Mouse (Mus musculus): ENCODE measurements around the gene Aspg. TPM values are rescaled to one million over a fixed set of nuclear protein-coding genes. Genes with fewer than 3 reads are reported as not detected.

Aspg gene
- polyA plus RNA-seq, 1 experiment: 1.3 TPM

GRCm38 (mm10) chr12:112096051-112096732 is 10.3 kb upstream of the Aspg start:
- H3K4me3 ChIP-seq (ENCODE audit: insufficient read depth, low read length): no peak overlapping the region
- TF ChIP-seq CTCF (IDR thresholded peaks at IDR 0.05; ENCODE audit: borderline replicate concordance, insufficient read depth, low read length): no peak
- no peak for TF ChIP-seq POLR2A (IDR thresholded peaks at IDR 0.05; ENCODE audit: low read depth, low read length)
- no peaks in the 10 kb centered on the region for H3K4me1 ChIP-seq (ENCODE audit: control insufficient read depth, insufficient read depth, low read length)
- H3K27ac ChIP-seq (ENCODE audit: insufficient read depth, low read length): no peak overlapping the region

- Histone ChIP-seq H3K4me1 (ENCODE audit: control insufficient read depth, insufficient read depth, low read length) (no peaks in the 10 kb centered on the region), H3K27ac (ENCODE audit: insufficient read depth, low read length) (no peak overlapping the region), H3K4me3 (ENCODE audit: insufficient read depth, low read length) (no peak overlapping the region)
- TF ChIP-seq CTCF (IDR thresholded peaks at IDR 0.05; ENCODE audit: borderline replicate concordance, insufficient read depth, low read length) (no peak), POLR2A (IDR thresholded peaks at IDR 0.05; ENCODE audit: low read depth, low read length) (no peak)
These were observed 9.8 kb upstream of the Aspg start for GRCm38 (mm10) chr12:112096733-112097117.

DNA sequence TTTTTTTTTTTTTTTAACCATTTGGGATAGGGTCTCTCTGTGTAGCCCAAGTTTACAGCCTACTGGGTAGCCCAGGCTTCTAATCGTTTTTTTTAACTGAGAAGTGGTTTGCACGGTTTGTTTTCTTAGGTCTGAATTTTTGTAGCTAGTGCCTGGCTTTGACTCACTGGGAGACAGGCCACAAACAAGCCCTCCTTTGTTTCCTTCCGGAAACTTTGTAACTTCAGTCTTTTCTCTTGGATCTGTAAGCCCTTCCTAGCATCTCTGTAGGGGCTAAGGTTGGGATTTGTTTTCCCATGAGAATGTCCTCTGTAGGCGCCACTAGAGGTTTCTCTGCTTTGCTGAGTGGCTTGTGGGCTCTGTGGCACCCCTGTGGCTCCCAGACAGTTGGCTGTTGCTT is 6.4 kb upstream of the Aspg start:
- Histone ChIP-seq H3K4me3 (ENCODE audit: insufficient read depth, low read length) (no peak overlapping the region), H3K4me1 (ENCODE audit: control insufficient read depth, insufficient read depth, low read length) (no peaks in the 10 kb centered on the region), H3K27ac (ENCODE audit: insufficient read depth, low read length) (no peak overlapping the region)
- TF ChIP-seq POLR2A (IDR thresholded peaks at IDR 0.05; ENCODE audit: low read depth, low read length): no peak
- TF ChIP-seq CTCF (IDR thresholded peaks at IDR 0.05; ENCODE audit: borderline replicate concordance, insufficient read depth, low read length): no peak

DNA sequence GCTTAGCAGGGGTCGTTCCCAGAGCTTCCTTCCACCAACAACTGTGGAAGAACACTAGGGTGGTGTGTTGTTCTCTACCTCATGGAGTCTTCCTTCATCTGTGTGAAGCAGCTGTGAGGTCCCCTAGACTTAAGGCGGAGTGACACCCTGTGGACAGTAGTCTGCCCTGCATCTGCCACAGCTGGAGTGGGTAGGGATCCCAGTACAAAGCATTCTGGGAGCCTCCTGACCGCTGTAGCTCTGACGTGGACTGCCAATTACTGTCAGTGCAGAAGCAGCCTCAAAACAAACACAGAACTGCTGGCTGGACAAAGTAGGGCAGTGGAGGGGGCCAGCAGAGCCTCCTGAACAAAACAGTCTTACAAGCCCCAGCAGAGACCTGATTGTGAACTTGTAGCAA is 5.4 kb upstream of the Aspg start:
- Histone ChIP-seq H3K27ac (ENCODE audit: insufficient read depth, low read length) (no peak overlapping the region), H3K4me3 (ENCODE audit: insufficient read depth, low read length) (no peak overlapping the region), H3K4me1 (ENCODE audit: control insufficient read depth, insufficient read depth, low read length) (no peaks in the 10 kb centered on the region)
- TF ChIP-seq POLR2A (IDR thresholded peaks at IDR 0.05; ENCODE audit: low read depth, low read length) (no peak), CTCF (IDR thresholded peaks at IDR 0.05; ENCODE audit: borderline replicate concordance, insufficient read depth, low read length) (no peak)

DNA sequence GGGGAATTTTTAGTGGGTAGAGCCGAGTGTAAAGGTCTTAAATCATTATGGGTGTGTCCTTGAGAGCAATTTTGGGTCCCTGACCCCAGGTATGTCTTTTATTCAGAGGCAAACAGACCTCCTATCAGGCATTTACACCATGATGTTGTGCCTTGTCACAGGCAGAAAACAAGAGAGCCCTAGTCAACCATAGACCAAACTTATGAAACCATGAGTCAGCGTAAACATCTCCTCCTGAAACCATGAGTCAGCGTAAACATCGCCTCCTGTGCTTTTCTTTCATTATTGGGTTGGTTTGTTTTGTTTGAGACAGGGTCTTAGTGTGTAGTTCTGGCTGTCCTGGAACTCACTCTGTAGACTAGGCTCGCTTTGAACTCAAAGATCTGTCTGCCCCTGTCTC is 3.3 kb upstream of the Aspg start:
- Histone ChIP-seq H3K4me1 (ENCODE audit: control insufficient read depth, insufficient read depth, low read length) (no peaks in the 10 kb centered on the region), H3K4me3 (ENCODE audit: insufficient read depth, low read length) (no peak overlapping the region), H3K27ac (ENCODE audit: insufficient read depth, low read length) (no peak overlapping the region)
- no peak for TF ChIP-seq CTCF (IDR thresholded peaks at IDR 0.05; ENCODE audit: borderline replicate concordance, insufficient read depth, low read length)
- TF ChIP-seq POLR2A (IDR thresholded peaks at IDR 0.05; ENCODE audit: low read depth, low read length): no peak

DNA sequence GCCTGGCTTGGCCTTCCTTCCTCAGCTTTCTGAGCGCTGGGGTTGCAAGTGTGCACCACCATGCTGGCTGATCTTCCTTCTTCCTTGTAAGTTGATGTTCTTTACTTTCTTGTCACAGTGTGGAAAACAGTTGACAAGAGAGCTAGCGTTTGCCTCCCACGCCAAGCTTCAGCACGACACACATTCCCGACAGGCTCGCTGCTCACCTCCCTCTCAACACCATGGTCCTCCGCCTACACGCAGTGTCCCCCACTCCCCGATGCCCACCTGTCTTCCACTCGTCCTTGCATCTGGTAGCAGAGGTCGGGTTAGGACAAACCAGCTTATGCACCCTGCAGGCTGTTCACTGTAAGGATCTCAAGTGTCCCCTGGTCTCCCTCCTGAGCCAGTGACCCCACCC is 1.6 kb upstream of the Aspg start:
- Histone ChIP-seq H3K4me1 (ENCODE audit: control insufficient read depth, insufficient read depth, low read length) (no peaks in the 10 kb centered on the region), H3K27ac (ENCODE audit: insufficient read depth, low read length) (no peak overlapping the region), H3K4me3 (ENCODE audit: insufficient read depth, low read length) (no peak overlapping the region)
- TF ChIP-seq POLR2A (IDR thresholded peaks at IDR 0.05; ENCODE audit: low read depth, low read length) (no peak), CTCF (IDR thresholded peaks at IDR 0.05; ENCODE audit: borderline replicate concordance, insufficient read depth, low read length) (no peak)

- no peak for TF ChIP-seq POLR2A (IDR thresholded peaks at IDR 0.05; ENCODE audit: low read depth, low read length)
- no peak for TF ChIP-seq CTCF (IDR thresholded peaks at IDR 0.05; ENCODE audit: borderline replicate concordance, insufficient read depth, low read length)
- H3K27ac ChIP-seq (ENCODE audit: insufficient read depth, low read length): no peak overlapping the region
- no peak overlapping the region for H3K4me3 ChIP-seq (ENCODE audit: insufficient read depth, low read length)
- no peaks in the 10 kb centered on the region for H3K4me1 ChIP-seq (ENCODE audit: control insufficient read depth, insufficient read depth, low read length)
These were observed 1.2 kb downstream of the Aspg start for GRCm38 (mm10) chr12:112107685-112108084.

DNA sequence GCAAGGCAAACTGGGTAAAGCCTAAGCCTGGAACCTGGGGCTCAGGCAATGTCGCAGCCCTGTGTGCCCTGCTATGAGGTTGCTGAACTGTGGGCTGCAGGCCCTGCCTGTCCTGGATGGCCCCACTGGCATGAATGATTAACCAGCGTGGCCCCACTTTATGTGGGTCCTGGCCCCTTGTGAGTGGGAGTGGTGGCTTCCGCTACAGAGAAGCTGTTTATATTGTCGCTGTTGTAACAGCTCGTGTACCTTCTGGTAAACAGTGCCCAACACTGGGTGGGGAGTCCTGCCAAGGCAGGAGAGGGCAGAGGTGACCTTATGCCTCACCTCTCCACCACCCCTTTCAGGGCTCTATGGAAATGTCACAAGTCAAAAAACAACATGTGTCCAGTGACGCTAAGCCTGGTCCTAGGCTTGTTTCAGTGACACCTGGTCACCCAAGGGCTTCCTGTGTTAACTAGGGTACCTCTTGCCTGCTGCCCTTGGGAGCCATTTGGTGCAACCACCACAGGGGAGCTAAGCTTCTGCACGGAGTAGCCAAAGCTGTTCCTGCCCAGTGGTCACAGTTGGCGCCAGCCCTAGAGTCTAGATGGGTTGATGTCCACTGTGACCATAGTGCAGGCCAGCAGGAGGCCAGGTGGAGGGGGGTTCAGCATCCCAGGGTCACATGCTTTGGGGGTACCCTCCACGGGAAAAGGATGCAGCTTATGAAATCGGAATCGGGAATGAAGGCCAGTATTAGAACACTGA is 2.4 kb downstream of the Aspg start:
- Histone ChIP-seq H3K27ac (ENCODE audit: insufficient read depth, low read length) (no peak overlapping the region), H3K4me1 (ENCODE audit: control insufficient read depth, insufficient read depth, low read length) (no peaks in the 10 kb centered on the region), H3K4me3 (ENCODE audit: insufficient read depth, low read length) (no peak overlapping the region)
- no peak for TF ChIP-seq POLR2A (IDR thresholded peaks at IDR 0.05; ENCODE audit: low read depth, low read length)
- TF ChIP-seq CTCF (IDR thresholded peaks at IDR 0.05; ENCODE audit: borderline replicate concordance, insufficient read depth, low read length): no peak

- Histone ChIP-seq H3K27ac (ENCODE audit: insufficient read depth, low read length) (no peak overlapping the region), H3K4me3 (ENCODE audit: insufficient read depth, low read length) (no peak overlapping the region), H3K4me1 (ENCODE audit: control insufficient read depth, insufficient read depth, low read length) (no peaks in the 10 kb centered on the region)
- TF ChIP-seq CTCF (IDR thresholded peaks at IDR 0.05; ENCODE audit: borderline replicate concordance, insufficient read depth, low read length) (no peak), POLR2A (IDR thresholded peaks at IDR 0.05; ENCODE audit: low read depth, low read length) (no peak)
These were observed 3.2 kb downstream of the Aspg start for GRCm38 (mm10) chr12:112109701-112110100.

DNA sequence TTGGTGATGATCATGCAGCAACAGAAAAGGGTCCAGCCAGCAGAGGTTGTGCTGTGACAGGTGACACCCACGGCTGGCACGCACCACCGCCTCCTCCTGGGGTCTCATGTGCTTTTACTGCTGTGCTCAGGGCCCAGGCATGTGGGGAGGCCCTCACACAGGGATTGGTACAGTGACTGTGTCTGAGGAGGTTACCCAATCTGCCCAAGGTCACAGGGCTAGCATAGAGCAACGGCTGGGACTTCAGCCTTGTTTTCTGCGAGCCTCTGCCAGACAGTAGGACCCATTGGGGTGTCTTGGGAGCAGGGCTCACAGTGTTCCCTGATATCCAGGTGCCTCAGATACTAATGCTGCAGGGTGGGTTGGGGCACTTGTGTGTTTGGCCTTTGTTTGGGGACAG is 4.8 kb downstream of the Aspg start:
- H3K4me3 ChIP-seq (ENCODE audit: insufficient read depth, low read length): no peak overlapping the region
- TF ChIP-seq POLR2A (IDR thresholded peaks at IDR 0.05; ENCODE audit: low read depth, low read length) (no peak), CTCF (IDR thresholded peaks at IDR 0.05; ENCODE audit: borderline replicate concordance, insufficient read depth, low read length) (no peak)
- H3K27ac ChIP-seq (ENCODE audit: insufficient read depth, low read length): no peak overlapping the region
- no peaks in the 10 kb centered on the region for H3K4me1 ChIP-seq (ENCODE audit: control insufficient read depth, insufficient read depth, low read length)

Data from embryonic fibroblast, embryonic 13.5 days (primary cell).